Mouse (Mus musculus) liver, embryonic 15.5 days (tissue): ENCODE results near the gene Atp5e. TPM values are rescaled to one million over a fixed set of nuclear protein-coding genes. Genes with fewer than 3 reads are reported as not detected.
A peak's percentile ranks its signal among the peaks of the same experiment; 100 is the strongest.

Experiments
- ATAC-seq: fragments of 200-750 bp; cut with Nextera tagmentation; 2 replicates; pipeline ENCODE4 v1.8.0; 2017; ENCODE audit warnings: moderate number of reproducible peaks, mild to moderate bottlenecking, moderate library complexity; ENCODE audit not compliant: insufficient read depth
- H3K27ac ChIP-seq: fragments of 300-500 bp; sonication (generic); replicated peaks from 2 replicates; pipeline ENCODE4 v1.5.1; 2015; ENCODE audit warnings: mild to moderate bottlenecking, inconsistent platforms
- H3K27me3 ChIP-seq: fragments of 300-500 bp; sonication (generic); 2 replicates; pipeline ENCODE4 v1.6.1; 2015; ENCODE audit warnings: mild to moderate bottlenecking, inconsistent platforms
- H3K36me3 ChIP-seq: fragments of 300-500 bp; sonication (generic); replicated peaks from 2 replicates; pipeline ENCODE4 v1.6.1; 2015; ENCODE audit warnings: moderate library complexity, mild to moderate bottlenecking, inconsistent platforms
- H3K4me1 ChIP-seq: fragments of 300-500 bp; sonication (generic); replicated peaks from 2 replicates; pipeline ENCODE4 v1.6.1; 2015; ENCODE audit warnings: inconsistent platforms
- H3K4me2 ChIP-seq: fragments of 300-500 bp; sonication (generic); 2 replicates; pipeline ENCODE4 v1.6.1; 2015; ENCODE audit warnings: moderate library complexity, mild to moderate bottlenecking, inconsistent platforms
- H3K4me3 ChIP-seq: fragments of 300-500 bp; sonication (generic); replicated peaks from 2 replicates; pipeline ENCODE4 v1.5.1; 2015; ENCODE audit warnings: mild to moderate bottlenecking, inconsistent platforms
- H3K9ac ChIP-seq: fragments of 300-500 bp; sonication (generic); 2 replicates; pipeline ENCODE4 v1.6.1; 2015; ENCODE audit warnings: moderate library complexity, mild to moderate bottlenecking, inconsistent platforms
- H3K9me3 ChIP-seq: fragments of 300-500 bp; sonication (generic); replicated peaks from 2 replicates; pipeline ENCODE4 v1.6.1; 2016; ENCODE audit warnings: inconsistent platforms
- WGBS: fragments of 180-500 bp; shearing (Covaris S2); methylation state at CpG from one replicate; pipeline ENCODE4 v1.1.7; 2015; ENCODE audit warnings: mixed read lengths; ENCODE audit not compliant: insufficient replicate concordance; 5-methylcytosine and 5-hydroxymethylcytosine counted together
- polyA plus RNA-seq: library from polyadenylated mRNA; unstranded; fragments of >200 nt; fragmentation: Nextera tagmentation; extraction: Ambion mirVana; gene quantifications from 2 replicates; pipeline ENCODE4 v1.2.1, GENCODE M21; 2015

The Atp5e gene
- polyA plus RNA-seq, 1 experiment from 2014 or later = 380 TPM

- Histone ChIP-seq H3K4me3 (no peak overlapping the region), H3K27me3 (peaks cover 37% of the 10 kb centered on the region), H3K27ac (no peak overlapping the region), H3K4me2 (no peak overlapping the region), H3K9ac (no peak overlapping the region), H3K4me1 (peaks cover 23% of the 10 kb centered on the region), H3K9me3 (no peaks in the 10 kb centered on the region), H3K36me3 (no peaks in the 10 kb centered on the region)
- ATAC-seq = no peak
- 38% methylated on average over 7 of the region's 7 CpGs for WGBS
Measured at GRCm38 (mm10) chr2:174446492-174446891, 17.4 kb downstream of the Atp5e start.

- no peak overlapping the region for H3K4me3 ChIP-seq
- H3K4me2 ChIP-seq = no peak overlapping the region
- H3K27me3 ChIP-seq = peaks cover 37% of the 10 kb centered on the region
- ATAC-seq = no peak
- H3K9ac ChIP-seq = no peak overlapping the region
- no peak overlapping the region for H3K27ac ChIP-seq
- peaks cover 12% of the 10 kb centered on the region for H3K4me1 ChIP-seq
- WGBS = 53% methylated on average over 6 of the region's 6 CpGs
- no peaks in the 10 kb centered on the region for H3K36me3 ChIP-seq
- H3K9me3 ChIP-seq = no peaks in the 10 kb centered on the region
Measured at GRCm38 (mm10) chr2:174445018-174445417, 18.9 kb downstream of the Atp5e start.

GRCm38 (mm10) chr2:174444359-174444758, 19.5 kb downstream of the Atp5e start:
- no peak for ATAC-seq
- no peak overlapping the region for H3K4me3 ChIP-seq
- H3K9ac ChIP-seq = no peak overlapping the region
- WGBS = 42% methylated on average over 7 of the region's 7 CpGs
- H3K27me3 ChIP-seq = peaks cover 37% of the 10 kb centered on the region
- H3K36me3 ChIP-seq = no peaks in the 10 kb centered on the region
- H3K4me1 ChIP-seq = peaks cover 17% of the 10 kb centered on the region
- no peaks in the 10 kb centered on the region for H3K9me3 ChIP-seq
- H3K27ac ChIP-seq = no peak overlapping the region
- no peak overlapping the region for H3K4me2 ChIP-seq

GRCm38 (mm10) chr2:174443046-174443445, 20.9 kb downstream of the Atp5e start:
- no peaks in the 10 kb centered on the region for H3K36me3 ChIP-seq
- no peak overlapping the region for H3K4me3 ChIP-seq
- no peak for ATAC-seq
- peaks cover 30% of the 10 kb centered on the region for H3K4me1 ChIP-seq
- H3K4me2 ChIP-seq = no peak overlapping the region
- WGBS = 45% methylated on average over 2 of the region's 2 CpGs
- peaks cover 31% of the 10 kb centered on the region for H3K27me3 ChIP-seq
- no peaks in the 10 kb centered on the region for H3K9me3 ChIP-seq
- H3K9ac ChIP-seq = no peak overlapping the region
- no peak overlapping the region for H3K27ac ChIP-seq

- no peak overlapping the region for H3K4me2 ChIP-seq
- no peak for ATAC-seq
- no peaks in the 10 kb centered on the region for H3K9me3 ChIP-seq
- no peak overlapping the region for H3K27ac ChIP-seq
- peaks cover 29% of the 10 kb centered on the region for H3K27me3 ChIP-seq
- H3K4me1 ChIP-seq = peaks cover 36% of the 10 kb centered on the region
- H3K9ac ChIP-seq = no peak overlapping the region
- H3K36me3 ChIP-seq = no peaks in the 10 kb centered on the region
- 69% methylated on average over 9 of the region's 9 CpGs for WGBS
- no peak overlapping the region for H3K4me3 ChIP-seq
Measured at GRCm38 (mm10) chr2:174442460-174442859, 21.4 kb downstream of the Atp5e start.

GRCm38 (mm10) chr2:174441898-174442297, 22.0 kb downstream of the Atp5e start:
- Histone ChIP-seq H3K4me2 (no peak overlapping the region), H3K27me3 (peaks cover 24% of the 10 kb centered on the region), H3K9ac (no peak overlapping the region), H3K36me3 (no peaks in the 10 kb centered on the region), H3K4me3 (no peak overlapping the region), H3K9me3 (no peaks in the 10 kb centered on the region), H3K4me1 (peaks cover 41% of the 10 kb centered on the region), H3K27ac (no peak overlapping the region)
- WGBS = 48% methylated on average over 4 of the region's 4 CpGs
- ATAC-seq = no peak

DNA sequence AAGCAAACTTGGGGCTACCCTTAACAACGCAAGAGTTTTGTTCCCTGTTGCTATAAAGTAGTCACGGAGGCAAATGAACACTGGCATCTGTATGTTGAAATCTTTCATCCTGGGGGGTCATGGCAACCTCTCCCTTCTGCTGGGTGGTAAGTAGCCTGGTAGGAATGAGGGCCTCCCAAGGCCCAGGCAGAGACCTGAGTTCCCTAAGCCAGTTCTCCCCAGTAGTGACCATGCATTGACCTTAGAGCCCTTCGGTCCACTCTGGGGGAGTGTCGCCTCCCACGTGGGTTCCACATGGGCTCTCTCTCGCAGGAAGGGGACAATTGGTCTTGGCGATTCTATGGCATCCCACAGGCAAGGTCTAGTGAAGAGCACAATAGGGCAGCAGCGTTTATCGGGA, 23.9 kb downstream of the Atp5e start:
- Histone ChIP-seq H3K36me3 (no peaks in the 10 kb centered on the region), H3K9ac (no peak overlapping the region), H3K27me3 (peaks cover 7% of the 10 kb centered on the region; the same call in 1 of the 2 replicates), H3K4me1 (peaks cover 53% of the 10 kb centered on the region), H3K27ac (peak overlapping the region; percentile 65; the same call in 1 of the 2 replicates), H3K4me2 (peak overlapping the region; percentile 4; the same call in 1 of the 2 replicates), H3K4me3 (no peak overlapping the region), H3K9me3 (no peaks in the 10 kb centered on the region)
- 73% methylated on average over 9 of the region's 9 CpGs for WGBS
- ATAC-seq = no peak

- Histone ChIP-seq H3K9ac (peak overlapping the region; percentile 71; the same call in 1 of the 2 replicates), H3K4me1 (peaks cover 51% of the 10 kb centered on the region), H3K9me3 (no peaks in the 10 kb centered on the region), H3K4me2 (peak overlapping the region; percentile 95), H3K27ac (peak overlapping the region; percentile 65), H3K36me3 (no peaks in the 10 kb centered on the region), H3K27me3 (peaks cover 7% of the 10 kb centered on the region; the same call in 1 of the 2 replicates), H3K4me3 (peak overlapping the region; percentile 69; the same call in 1 of the 2 replicates)
- 23% methylated on average over 5 of the region's 5 CpGs for WGBS
- ATAC-seq = no peak
Measured at GRCm38 (mm10) chr2:174439450-174439838, 24.5 kb downstream of the Atp5e start.

- H3K4me1 ChIP-seq = peaks cover 47% of the 10 kb centered on the region
- WGBS = under 1% methylated on average over 38 of the region's 38 CpGs
- no peaks in the 10 kb centered on the region for H3K36me3 ChIP-seq
- H3K9me3 ChIP-seq = no peaks in the 10 kb centered on the region
- H3K27me3 ChIP-seq = peaks cover 3% of the 10 kb centered on the region; the same call in 1 of the 2 replicates
- H3K4me3 ChIP-seq = peak within 1 kb of the TSS; percentile 69
- peak within 1 kb of the TSS; percentile 71 for H3K9ac ChIP-seq
- H3K4me2 ChIP-seq = peak within 1 kb of the TSS; percentile 95
- peak within 1 kb of the TSS; percentile 65 for H3K27ac ChIP-seq
- ATAC-seq = peak; percentile 82
Measured at GRCm38 (mm10) chr2:174438737-174439449, 25.0 kb downstream of the Atp5e start, which contains the start of gene Ctsz. Gene Ctsz, minus strand, starts transcription at chr2:174439039.

- WGBS = 60% methylated on average over 11 of the region's 11 CpGs
- Histone ChIP-seq H3K9me3 (no peaks in the 10 kb centered on the region), H3K27ac (peak overlapping the region; percentile 65), H3K27me3 (peaks cover under 1% of the 10 kb centered on the region; the same call in 1 of the 2 replicates), H3K9ac (peak overlapping the region; percentile 71), H3K4me1 (peaks cover 47% of the 10 kb centered on the region), H3K4me2 (peak overlapping the region; percentile 95), H3K4me3 (peak overlapping the region; percentile 69), H3K36me3 (peaks cover 6% of the 10 kb centered on the region)
- ATAC-seq = no peak
Measured at GRCm38 (mm10) chr2:174438181-174438580, 25.7 kb downstream of the Atp5e start.

DNA sequence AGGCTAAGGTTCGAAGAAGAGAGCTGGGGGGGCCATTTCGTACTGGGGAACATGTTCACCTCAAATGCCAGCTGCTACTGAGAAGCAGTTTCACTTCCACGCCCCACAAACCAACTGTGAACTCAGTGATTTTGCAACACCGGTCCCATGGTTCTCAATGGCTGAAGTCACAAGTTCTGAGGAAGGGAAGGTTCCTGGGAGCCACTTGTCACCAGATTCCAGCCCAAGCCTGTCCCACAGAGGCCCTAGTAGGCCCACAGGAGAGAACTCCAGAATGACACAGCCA, 26.3 kb downstream of the Atp5e start:
- Histone ChIP-seq H3K4me3 (peak overlapping the region; percentile 69), H3K4me2 (peak overlapping the region; percentile 95), H3K27ac (peak overlapping the region; percentile 65), H3K9ac (peak overlapping the region; percentile 71; the same call in 1 of the 2 replicates), H3K36me3 (peaks cover 9% of the 10 kb centered on the region), H3K9me3 (no peaks in the 10 kb centered on the region), H3K4me1 (peaks cover 47% of the 10 kb centered on the region), H3K27me3 (no peaks in the 10 kb centered on the region)
- ATAC-seq = no peak
- 79% methylated on average over 4 of the region's 4 CpGs for WGBS
